ENCODE assay signal across 8 mouse cellular contexts in genomic region chr5:65175918-65176484, GRCm38 (mm10). TPM values are rescaled to one million over a fixed set of nuclear protein-coding genes. Genes with fewer than 3 reads are reported as not detected.
DNase-seq lines count a peak whose midpoint lies in the region; ATAC-seq and TF ChIP-seq lines count a peak whose summit lies in the region.

No protein-coding gene starts in this region.

- no peak overlapping the region for H3K9ac ChIP-seq in lung, embryonic 15.5 days
- no peak overlapping the region for H3K9ac ChIP-seq in limb, embryonic 14.5 days (ENCODE audit: low read depth, low read length, severe bottlenecking)
- no peak overlapping the region for H3K9ac ChIP-seq in stomach, embryonic 14.5 days (replicated peaks; ENCODE audit: low read depth, low read length)

- H3K36me3 ChIP-seq in erythroblast, embryonic 14.5 days (ENCODE audit: control insufficient read depth): no peaks in the 10 kb centered on the region
- H3K36me3 ChIP-seq in lung, embryonic 15.5 days: no peaks in the 10 kb centered on the region
- no peaks in the 10 kb centered on the region for H3K36me3 ChIP-seq in limb, embryonic 14.5 days (ENCODE audit: control insufficient read depth, insufficient read depth, low read length)
- no peaks in the 10 kb centered on the region for H3K36me3 ChIP-seq in stomach, embryonic 14.5 days (ENCODE audit: control insufficient read depth, insufficient read depth, low read length)

- TF ChIP-seq POLR2A in limb, embryonic 14.5 days (IDR thresholded peaks at IDR 0.05; ENCODE audit: borderline replicate concordance, extremely low read depth, insufficient read depth, insufficient read length): no peak

- no peak for DNase-seq in lung, postnatal 36 days
- DNase-seq in limb, embryonic 14.5 days (ENCODE audit: low spot score): no peak
- DNase-seq in kidney, postnatal 25 days: no peak
- DNase-seq in adrenal gland, postnatal 14 days: no peak

- H3K4me3 ChIP-seq in erythroblast, embryonic 14.5 days (replicated peaks): peak overlapping the region; percentile 27
- no peak overlapping the region for H3K4me3 ChIP-seq in lung, embryonic 15.5 days
- no peak overlapping the region for H3K4me3 ChIP-seq in limb, embryonic 14.5 days (replicated peaks; ENCODE audit: low read length)
- no peak overlapping the region for H3K4me3 ChIP-seq in stomach, embryonic 14.5 days (ENCODE audit: low read depth, low read length)

- 57% methylated on average over 13 of the region's 13 CpGs for WGBS in lung, embryonic 15.5 days
- 60% methylated on average over 13 of the region's 13 CpGs for WGBS in limb, embryonic 14.5 days
- 68% methylated on average over 13 of the region's 13 CpGs for WGBS in stomach, embryonic 14.5 days

- no peak for ATAC-seq in erythroblast, adult 5-6 weeks (replicated peaks; ENCODE audit: low FRiP score, poor library complexity, severe bottlenecking)
- ATAC-seq in lung, embryonic 15.5 days (ENCODE audit: borderline replicate concordance, extremely low read depth, low FRiP score, low TSS enrichment): no peak
- no peak for ATAC-seq in limb, embryonic 14.5 days (ENCODE audit: low FRiP score, low read depth)
- ATAC-seq in stomach, embryonic 14.5 days (ENCODE audit: insufficient number of reproducible peaks, insufficient read depth, low FRiP score, low read depth): no peak

- H3K27me3 ChIP-seq in erythroblast, embryonic 14.5 days (ENCODE audit: control insufficient read depth): no peaks in the 10 kb centered on the region
- H3K27me3 ChIP-seq in lung, embryonic 15.5 days: no peaks in the 10 kb centered on the region
- no peaks in the 10 kb centered on the region for H3K27me3 ChIP-seq in limb, embryonic 14.5 days (ENCODE audit: control insufficient read depth, insufficient read depth, low read length)
- H3K27me3 ChIP-seq in stomach, embryonic 14.5 days (ENCODE audit: control insufficient read depth, insufficient read depth, low read length): no peaks in the 10 kb centered on the region

- H3K27ac ChIP-seq in lung, embryonic 15.5 days: peak overlapping the region; percentile 37; the same call in 1 of the 2 replicates
- no peak overlapping the region for H3K27ac ChIP-seq in limb, embryonic 14.5 days (replicated peaks; ENCODE audit: low read depth, low read length)
- no peak overlapping the region for H3K27ac ChIP-seq in stomach, embryonic 14.5 days (ENCODE audit: low read length)

- no peaks in the 10 kb centered on the region for H3K9me3 ChIP-seq in erythroblast, embryonic 14.5 days (ENCODE audit: control insufficient read depth, low read length)
- H3K9me3 ChIP-seq in lung, embryonic 15.5 days: no peaks in the 10 kb centered on the region
- no peaks in the 10 kb centered on the region for H3K9me3 ChIP-seq in limb, embryonic 14.5 days (ENCODE audit: control insufficient read depth, low read length)
- no peaks in the 10 kb centered on the region for H3K9me3 ChIP-seq in stomach, embryonic 14.5 days (ENCODE audit: control insufficient read depth, low read depth, low read length)

- H3K4me1 ChIP-seq in erythroblast, embryonic 14.5 days (ENCODE audit: control insufficient read depth): no peaks in the 10 kb centered on the region
- H3K4me1 ChIP-seq in lung, embryonic 15.5 days: peaks cover 23% of the 10 kb centered on the region
- H3K4me1 ChIP-seq in limb, embryonic 14.5 days (ENCODE audit: control insufficient read depth, insufficient read depth, low read length): peaks cover 26% of the 10 kb centered on the region
- 0 out of 2 replicates have a peak, but pooled peaks cover 12% of the 10 kb centered on the region for H3K4me1 ChIP-seq in stomach, embryonic 14.5 days (ENCODE audit: control insufficient read depth, insufficient read depth, low read length)

- H3K4me2 ChIP-seq in lung, embryonic 15.5 days: peak overlapping the region; percentile 14
- 0 out of 2 replicates have a peak overlapping the region, but pooled peaks have one; percentile 18 for H3K4me2 ChIP-seq in limb, embryonic 14.5 days (replicated peaks; ENCODE audit: low read depth, low read length, severe bottlenecking)
- H3K4me2 ChIP-seq in stomach, embryonic 14.5 days (replicated peaks; ENCODE audit: low read depth, low read length): 0 out of 2 replicates have a peak overlapping the region, but pooled peaks have one; percentile 24

RNA-seq across cellular contexts. Expression of gene Wdr19, which starts 23.5 kb away (rescaled TPM):
- polyA plus RNA-seq in erythroblast, embryonic 14.5 days (2012): 0.03 TPM in 1 of 2 replicates, not detected in the other
- 0.58 and 0.63 TPM in 2 replicates for total RNA-seq in erythroblast, adult 5-6 weeks (2015; ENCODE audit: low replicate concordance)
- total RNA-seq in erythroblast, adult 5-6 weeks (2017; ENCODE audit: low replicate concordance): 0.42 and 1.2 TPM in 2 replicates
- 9.7 and 10.5 TPM in 2 replicates for polyA plus RNA-seq in lung, embryonic 15.5 days (2015; fragmentation: Nextera tagmentation; extraction: Ambion mirVana)
- polyA plus RNA-seq in limb, embryonic 14.5 days (2012; rRNA removed): 11.9 and 12.4 TPM in 2 replicates
- 8.4 and 11.4 TPM in 2 replicates for polyA plus RNA-seq in limb, embryonic 14.5 days (2014; fragmentation: Nextera tagmentation; extraction: Ambion mirVana)
- polyA plus RNA-seq in stomach, embryonic 14.5 days (2014; fragmentation: Nextera tagmentation; extraction: Ambion mirVana): 10.4 and 10.6 TPM in 2 replicates
- total RNA-seq in adrenal gland, postnatal 14 days (2021): 8.3 and 9.0 TPM in 2 replicates
